Comparison of ENCODE assay signal across 18 mouse cellular contexts in genomic region chr10:81094931-81095678, GRCm38 (mm10). TPM values are rescaled to one million over a fixed set of nuclear protein-coding genes. Genes with fewer than 3 reads are reported as not detected.
DNase-seq lines count a peak whose midpoint lies in the region; ATAC-seq and TF ChIP-seq lines count a peak whose summit lies in the region.
"Had no signal": no experiment of that assay in that cellular context is flagged by ENCODE, and none has a peak within 500 bp of the region (broad histone marks: within the 10 kb centered on the region; RNA-seq: fewer than 3 reads in every experiment).

No protein-coding gene starts in this region.

- H3K9ac ChIP-seq in ES-Bruce4 (ENCODE audit: low read depth, poor library complexity, severe bottlenecking) = no peak overlapping the region
- no peak overlapping the region for H3K9ac ChIP-seq in kidney, embryonic 16.5 days (replicated peaks; ENCODE audit: low read length)
- H3K9ac ChIP-seq: embryonic facial prominence, embryonic 15.5 days; forebrain, embryonic 15.5 days; hindbrain, embryonic 12.5 days; neural tube, embryonic 13.5 days had no signal

- ATAC-seq in kidney, embryonic 16.5 days (ENCODE audit: low FRiP score, low TSS enrichment) = no peak
- ATAC-seq: CD4-positive, CD25-positive, alpha-beta regulatory T cell, adult 4 months; forebrain, embryonic 15.5 days; midbrain, embryonic 16.5 days had no signal

- peak overlapping the region; percentile 45 for H3K4me3 ChIP-seq in ES-Bruce4 (ENCODE audit: low read depth, low read length)
- no peak overlapping the region for H3K4me3 ChIP-seq in small intestine, adult 2 months (ENCODE audit: low read depth, low read length)
- H3K4me3 ChIP-seq in kidney, embryonic 16.5 days (ENCODE audit: low read length) = no peak overlapping the region
- H3K4me3 ChIP-seq: embryonic facial prominence, embryonic 15.5 days; forebrain, embryonic 15.5 days; gastrocnemius, adult 2 months; hindbrain, embryonic 12.5 days; neural tube, embryonic 13.5 days had no signal

- no peaks in the 10 kb centered on the region for H3K27me3 ChIP-seq in ES-Bruce4 (ENCODE audit: control insufficient read depth, insufficient read depth, low read length, poor library complexity, severe bottlenecking)
- no peaks in the 10 kb centered on the region for H3K27me3 ChIP-seq in small intestine, adult 2 months (ENCODE audit: control insufficient read depth, insufficient read depth, low read length)
- no peaks in the 10 kb centered on the region for H3K27me3 ChIP-seq in kidney, embryonic 16.5 days (ENCODE audit: insufficient read depth, low read length)
- H3K27me3 ChIP-seq: embryonic facial prominence, embryonic 15.5 days; forebrain, embryonic 15.5 days had no signal

- no peak for TF ChIP-seq CTCF in ES-Bruce4 (IDR thresholded peaks at IDR 0.05; ENCODE audit: low read depth, low read length)
- no peak for TF ChIP-seq CTCF in small intestine, adult 2 months (IDR thresholded peaks at IDR 0.05; ENCODE audit: extremely low read depth, insufficient read length, insufficient replicate concordance, low read depth, low read length)

- 39% methylated on average over 9 of the region's 9 CpGs for WGBS in small intestine, adult 2 months
- 58% methylated on average over 9 of the region's 9 CpGs for WGBS in kidney, embryonic 16.5 days

- no peaks in the 10 kb centered on the region for H3K36me3 ChIP-seq in ES-Bruce4 (ENCODE audit: control insufficient read depth, insufficient read depth, low read length, poor library complexity, severe bottlenecking)
- peaks cover 10% of the 10 kb centered on the region for H3K36me3 ChIP-seq in small intestine, adult 2 months (ENCODE audit: control insufficient read depth, insufficient read depth, low read length)
- H3K36me3 ChIP-seq in kidney, embryonic 16.5 days (ENCODE audit: insufficient read depth, low read length) = no peaks in the 10 kb centered on the region
- H3K36me3 ChIP-seq: embryonic facial prominence, embryonic 15.5 days; forebrain, embryonic 15.5 days; hindbrain, embryonic 12.5 days; neural tube, embryonic 13.5 days had no signal

- H3K27ac ChIP-seq in ES-Bruce4 (ENCODE audit: insufficient read depth, low read length) = no peak overlapping the region
- H3K27ac ChIP-seq in small intestine, adult 2 months (ENCODE audit: insufficient read depth, low read depth, low read length) = peak overlapping the region; percentile 85
- no peak overlapping the region for H3K27ac ChIP-seq in kidney, embryonic 16.5 days (ENCODE audit: low read length)
- H3K27ac ChIP-seq: embryonic facial prominence, embryonic 15.5 days; forebrain, embryonic 15.5 days; gastrocnemius, adult 2 months; hindbrain, embryonic 12.5 days; neural tube, embryonic 13.5 days had no signal

- H3K4me1 ChIP-seq in ES-Bruce4 (ENCODE audit: control insufficient read depth, insufficient read depth, low read length) = no peaks in the 10 kb centered on the region
- peaks cover 38% of the 10 kb centered on the region for H3K4me1 ChIP-seq in small intestine, adult 2 months (ENCODE audit: control insufficient read depth, insufficient read depth, insufficient read length, low read length)
- no peaks in the 10 kb centered on the region for H3K4me1 ChIP-seq in kidney, embryonic 16.5 days (ENCODE audit: insufficient read depth, low read length)
- H3K4me1 ChIP-seq: embryonic facial prominence, embryonic 15.5 days; forebrain, embryonic 15.5 days; hindbrain, embryonic 12.5 days; neural tube, embryonic 13.5 days had no signal

- TF ChIP-seq EP300 in ES-Bruce4 (IDR thresholded peaks at IDR 0.05; ENCODE audit: insufficient read depth, low read depth, low read length) = peak; percentile 80; the same call in 1 of the 2 replicates

- peak; percentile 35 for DNase-seq in R1 (ENCODE audit: low read depth, low spot score)
- peak; percentile 71 for DNase-seq in liver
- DNase-seq in thymus, postnatal 0 days (ENCODE audit: low spot score) = no peak
- no peak for DNase-seq in left cerebral cortex, adult 11 months (ENCODE audit: low spot score)
- DNase-seq: adrenal gland, postnatal 14 days; gastrocnemius, adult 2 months; kidney, adult 8-10 months; layer of hippocampus, postnatal 36 days; lung, postnatal 14 days had no signal

- H3K9me3 ChIP-seq in ES-Bruce4 (replicated peaks; ENCODE audit: control insufficient read depth, insufficient read depth, low read length, poor library complexity, severe bottlenecking) = no peaks in the 10 kb centered on the region
- H3K9me3 ChIP-seq in kidney, embryonic 16.5 days (ENCODE audit: low read length) = no peaks in the 10 kb centered on the region
- H3K9me3 ChIP-seq: embryonic facial prominence, embryonic 15.5 days; forebrain, embryonic 15.5 days; hindbrain, embryonic 12.5 days; neural tube, embryonic 13.5 days had no signal

- no peak overlapping the region for H3K4me2 ChIP-seq in kidney, embryonic 16.5 days (replicated peaks; ENCODE audit: low read depth, low read length)
- H3K4me2 ChIP-seq: embryonic facial prominence, embryonic 15.5 days; forebrain, embryonic 15.5 days; hindbrain, embryonic 12.5 days; neural tube, embryonic 13.5 days had no signal

- TF ChIP-seq POLR2A in ES-Bruce4 (IDR thresholded peaks at IDR 0.05; ENCODE audit: insufficient read depth, low read length) = no peak
- no peak for TF ChIP-seq POLR2A in small intestine, adult 2 months (IDR thresholded peaks at IDR 0.05; ENCODE audit: low read depth, low read length)

RNA-seq across cellular contexts. Expression of gene Creb3l3, which starts 3.6 kb away (rescaled TPM):
- polyA plus RNA-seq in ES-Bruce4 (2011; ENCODE audit: insufficient read depth, insufficient read length, low read depth, missing spikeins) = 0.68 TPM in 1 of 2 replicates, not detected in the other
- 163 and 498 TPM in 2 replicates for polyA plus RNA-seq in small intestine, adult 2 months (2012; rRNA removed)
- polyA plus RNA-seq in thymus, postnatal 0 days (2015; fragmentation: Nextera tagmentation; extraction: Ambion mirVana) = 0.24 and 0.53 TPM in 2 replicates
- 0.24 and 0.29 TPM in 2 replicates for polyA plus RNA-seq in kidney, embryonic 16.5 days (2015; fragmentation: Nextera tagmentation; extraction: Ambion mirVana)
- polyA plus RNA-seq: CD4-positive, CD25-positive, alpha-beta regulatory T cell, adult 4 months had no signal

RNA-seq across cellular contexts. Expression of gene Map2k2, which starts 10.6 kb away (rescaled TPM):
- polyA plus RNA-seq in ES-Bruce4 (2011; ENCODE audit: insufficient read depth, insufficient read length, low read depth, missing spikeins) = 46.3 and 53.0 TPM in 2 replicates
- 214 and 554 TPM in 2 replicates for polyA plus RNA-seq in small intestine, adult 2 months (2012; rRNA removed)
- 142 and 150 TPM in 2 replicates for polyA plus RNA-seq in thymus, postnatal 0 days (2015; fragmentation: Nextera tagmentation; extraction: Ambion mirVana)
- polyA plus RNA-seq in kidney, embryonic 16.5 days (2015; fragmentation: Nextera tagmentation; extraction: Ambion mirVana) = 195 and 207 TPM in 2 replicates

RNA-seq across cellular contexts. Expression of gene Thop1, which starts 25.3 kb away (rescaled TPM):
- polyA plus RNA-seq in ES-Bruce4 (2011; ENCODE audit: insufficient read depth, insufficient read length, low read depth, missing spikeins) = 77.4 and 81.3 TPM in 2 replicates
- 26.5 and 33.3 TPM in 2 replicates for polyA plus RNA-seq in small intestine, adult 2 months (2012; rRNA removed)
- polyA plus RNA-seq in thymus, postnatal 0 days (2015; fragmentation: Nextera tagmentation; extraction: Ambion mirVana) = 20.1 and 25.8 TPM in 2 replicates
- polyA plus RNA-seq in kidney, embryonic 16.5 days (2015; fragmentation: Nextera tagmentation; extraction: Ambion mirVana) = 69.6 and 70.0 TPM in 2 replicates

RNA-seq across cellular contexts. Expression of gene Sgta, which starts 35.1 kb away (rescaled TPM):
- polyA plus RNA-seq in ES-Bruce4 (2011; ENCODE audit: insufficient read depth, insufficient read length, low read depth, missing spikeins) = 107 and 110 TPM in 2 replicates
- polyA plus RNA-seq in small intestine, adult 2 months (2012; rRNA removed) = 116 and 222 TPM in 2 replicates
- 120 and 127 TPM in 2 replicates for polyA plus RNA-seq in thymus, postnatal 0 days (2015; fragmentation: Nextera tagmentation; extraction: Ambion mirVana)
- polyA plus RNA-seq in kidney, embryonic 16.5 days (2015; fragmentation: Nextera tagmentation; extraction: Ambion mirVana) = 244 and 250 TPM in 2 replicates

RNA-seq across cellular contexts. Expression of gene Zbtb7a, which starts 39.9 kb away (rescaled TPM):
- 12.6 and 14.4 TPM in 2 replicates for polyA plus RNA-seq in ES-Bruce4 (2011; ENCODE audit: insufficient read depth, insufficient read length, low read depth, missing spikeins)
- polyA plus RNA-seq in small intestine, adult 2 months (2012; rRNA removed) = 94.8 and 187 TPM in 2 replicates
- 34.5 and 44.9 TPM in 2 replicates for polyA plus RNA-seq in thymus, postnatal 0 days (2015; fragmentation: Nextera tagmentation; extraction: Ambion mirVana)
- polyA plus RNA-seq in kidney, embryonic 16.5 days (2015; fragmentation: Nextera tagmentation; extraction: Ambion mirVana) = 24.4 and 25.2 TPM in 2 replicates

Comparison
In these comparisons a context has a peak if more than half of its experiments do, and no peak if none do; other contexts are left out.
1. DNase-seq: peak in R1 (single experiment) and liver (single experiment); none in thymus, postnatal 0 days (single experiment) and left cerebral cortex, adult 11 months (single experiment).
2. RNA of gene Creb3l3, which starts 3.6 kb away (polyA plus RNA-seq): 163 to 498 TPM in small intestine, adult 2 months; 0.24 to 0.53 TPM in thymus, postnatal 0 days, 0.24 to 0.29 TPM in kidney, embryonic 16.5 days and 0.68 TPM in ES-Bruce4; every median in the first group is over 10 times any median in the second.